Mouse (Mus musculus): ENCODE results near the gene Pwwp2b.

Gene Pwwp2b

DNA sequence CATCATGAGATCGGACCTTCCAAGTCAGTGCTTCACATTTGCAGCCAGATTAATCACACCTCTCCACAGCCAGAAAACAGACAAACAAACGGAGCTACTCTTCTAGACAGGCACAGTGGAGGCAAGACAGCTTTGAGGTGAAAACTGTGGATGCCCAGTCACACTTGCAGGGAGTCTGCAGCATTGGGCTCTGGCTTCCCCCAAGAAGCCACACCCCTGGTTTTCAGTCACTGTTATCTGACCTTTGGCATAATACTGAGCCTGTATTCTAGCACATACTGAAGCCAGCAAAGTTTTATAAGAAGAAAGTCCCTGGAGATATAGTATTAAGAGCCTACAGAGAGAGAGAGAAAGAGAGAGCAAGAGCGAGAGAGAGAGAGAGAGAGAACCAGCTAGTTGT lies 8.8 kb upstream of the Pwwp2b start:
- no peak for TF ChIP-seq GATA4 (IDR thresholded peaks at IDR 0.05; ENCODE audit: insufficient replicate concordance, low read length)

GRCm38 (mm10) chr7:139246086-139246485 lies 2.2 kb upstream of the Pwwp2b start:
- no peak for TF ChIP-seq GATA4 (IDR thresholded peaks at IDR 0.05; ENCODE audit: insufficient replicate concordance, low read length)

- TF ChIP-seq GATA4 (IDR thresholded peaks at IDR 0.05; ENCODE audit: insufficient replicate concordance, low read length) = no peak
Measured at GRCm38 (mm10) chr7:139246931-139247880, 1.1 kb upstream of the Pwwp2b start.

DNA sequence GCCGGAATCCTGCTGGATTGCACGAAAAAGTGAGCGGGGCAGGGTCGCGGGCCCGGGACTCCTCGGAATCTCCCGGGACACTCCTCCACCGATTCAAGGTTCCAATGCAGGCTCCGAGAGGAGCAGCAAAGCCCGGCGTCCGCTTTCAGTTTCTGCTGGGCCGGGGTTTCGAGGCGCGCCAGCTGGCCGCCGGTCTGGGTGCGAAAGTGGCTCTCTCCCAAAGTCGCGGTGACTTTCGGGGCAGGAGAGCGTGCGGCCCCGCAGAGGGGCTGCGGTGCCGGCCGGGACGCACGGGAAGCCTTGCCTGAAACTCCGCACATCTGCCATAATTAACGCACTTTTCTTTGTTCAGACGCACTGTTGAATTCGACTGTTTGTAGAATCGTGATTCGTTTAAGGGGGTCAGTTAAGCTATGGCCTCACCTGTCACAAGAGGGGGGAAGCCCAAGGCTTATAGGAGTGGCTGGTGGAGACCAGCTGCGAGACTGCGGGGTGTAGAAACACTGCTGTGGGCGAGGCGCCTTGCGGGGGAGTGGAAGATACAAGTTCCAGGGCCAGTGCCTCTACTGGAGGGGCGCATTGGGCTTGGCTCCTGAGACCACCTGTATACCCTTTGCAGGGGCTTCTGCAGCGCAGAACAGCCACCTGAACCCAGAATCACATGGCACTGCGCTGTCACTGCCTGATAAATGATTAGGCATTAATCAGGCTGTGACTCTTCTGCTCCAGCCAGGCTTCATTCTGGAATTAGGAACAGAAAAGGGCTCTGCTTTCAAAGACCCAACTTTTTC lies 528 bp downstream of the Pwwp2b start:
- TF ChIP-seq GATA4 (IDR thresholded peaks at IDR 0.05; ENCODE audit: insufficient replicate concordance, low read length) = no peak

GRCm38 (mm10) chr7:139249406-139250210 lies 1.3 kb downstream of the Pwwp2b start:
- TF ChIP-seq GATA4 (IDR thresholded peaks at IDR 0.05; ENCODE audit: insufficient replicate concordance, low read length) = no peak

- no peak for TF ChIP-seq GATA4 (IDR thresholded peaks at IDR 0.05; ENCODE audit: insufficient replicate concordance, low read length)
Measured at GRCm38 (mm10) chr7:139251881-139252301, 3.6 kb downstream of the Pwwp2b start.

- TF ChIP-seq GATA4 (IDR thresholded peaks at IDR 0.05; ENCODE audit: insufficient replicate concordance, low read length) = no peak
Measured at GRCm38 (mm10) chr7:139252566-139252965, 4.3 kb downstream of the Pwwp2b start.

GRCm38 (mm10) chr7:139252986-139253385 lies 4.7 kb downstream of the Pwwp2b start:
- TF ChIP-seq GATA4 (IDR thresholded peaks at IDR 0.05; ENCODE audit: insufficient replicate concordance, low read length) = no peak

GRCm38 (mm10) chr7:139253462-139253861 lies 5.2 kb downstream of the Pwwp2b start:
- no peak for TF ChIP-seq GATA4 (IDR thresholded peaks at IDR 0.05; ENCODE audit: insufficient replicate concordance, low read length)

- TF ChIP-seq GATA4 (IDR thresholded peaks at IDR 0.05; ENCODE audit: insufficient replicate concordance, low read length) = no peak
Measured at GRCm38 (mm10) chr7:139254626-139255025, 6.3 kb downstream of the Pwwp2b start.

- no peak for TF ChIP-seq GATA4 (IDR thresholded peaks at IDR 0.05; ENCODE audit: insufficient replicate concordance, low read length)
Measured at GRCm38 (mm10) chr7:139257752-139258542, 9.7 kb downstream of the Pwwp2b start.

- no peak for TF ChIP-seq GATA4 (IDR thresholded peaks at IDR 0.05; ENCODE audit: insufficient replicate concordance, low read length)
Measured at GRCm38 (mm10) chr7:139264337-139264736, 16.1 kb downstream of the Pwwp2b start.

DNA sequence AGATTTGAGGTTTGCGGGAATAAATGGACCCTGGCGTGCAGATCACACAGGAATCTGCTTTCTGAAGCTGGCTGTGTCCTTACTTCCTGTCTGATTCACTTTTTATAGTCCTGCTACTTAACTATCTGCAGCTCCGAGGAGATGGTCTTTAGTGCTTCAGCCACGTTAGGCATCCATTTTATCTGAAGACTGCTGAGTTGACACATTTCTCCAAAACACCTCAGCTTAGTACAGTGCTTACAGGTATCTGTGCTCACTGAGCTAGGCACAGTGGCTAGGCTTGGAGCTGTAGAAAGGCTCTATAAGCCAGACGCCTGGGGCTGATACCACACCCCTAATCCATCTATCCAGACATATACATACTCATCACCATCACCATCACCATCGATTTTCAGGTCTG lies 17.4 kb downstream of the Pwwp2b start:
- TF ChIP-seq GATA4 (IDR thresholded peaks at IDR 0.05; ENCODE audit: insufficient replicate concordance, low read length) = no peak

GRCm38 (mm10) chr7:139266431-139266830 lies 18.1 kb downstream of the Pwwp2b start:
- no peak for TF ChIP-seq GATA4 (IDR thresholded peaks at IDR 0.05; ENCODE audit: insufficient replicate concordance, low read length)

Measured in liver, adult (tissue).